Mouse (Mus musculus) ovary, postnatal 36 days (tissue): ENCODE results near the gene Ceacam14.

Source experiments
- DNase-seq: peaks from one replicate; pipeline ENCODE4 v3.0.0; 2022; ENCODE audit warnings: low spot score, mixed read lengths

Ceacam14 gene

DNA sequence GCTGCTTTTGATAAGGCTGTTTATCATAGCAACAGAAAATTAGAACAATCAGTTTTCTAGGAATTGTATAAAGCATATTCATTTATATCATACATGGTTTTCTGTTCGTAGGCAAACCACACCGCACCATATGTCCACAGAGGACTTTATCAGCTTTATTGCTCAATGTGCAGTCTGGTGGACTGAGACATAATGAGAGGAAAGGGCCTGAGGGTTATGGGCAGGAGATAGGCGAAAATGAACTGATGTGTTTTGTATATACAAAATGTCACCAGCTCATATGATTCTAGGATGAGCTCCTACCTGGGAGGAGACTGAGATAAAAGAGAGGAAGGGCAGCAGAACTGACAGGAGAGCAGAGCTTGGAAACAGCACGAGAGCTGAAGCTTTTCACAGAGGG lies at the start of gene Ceacam14:
Ceacam14 (plus strand) TSS at position 301 of the 400 bp plus-strand sequence.
- no peak for DNase-seq
